Mouse (Mus musculus): ENCODE data around the gene Fgf8. TPM values are rescaled to one million over a fixed set of nuclear protein-coding genes. Genes with fewer than 3 reads are reported as not detected.

Fgf8 gene
- polyA plus RNA-seq, 1 experiment: 0.26 TPM

GRCm38 (mm10) chr19:45775486-45775885 lies 32.8 kb upstream of the Fgf8 start:
- no peak for DNase-seq
- H3K4me1 ChIP-seq (replicated peaks; ENCODE audit: control insufficient read depth, insufficient read depth, low read length): peaks cover 6% of the 10 kb centered on the region

GRCm38 (mm10) chr19:45771501-45771900 lies 28.8 kb upstream of the Fgf8 start:
- Histone ChIP-seq H3K36me3 (ENCODE audit: control insufficient read depth, insufficient read depth, low read length) (peaks cover 99% of the 10 kb centered on the region), H3K4me3 (ENCODE audit: control insufficient read depth, insufficient read depth, low read length) (no peak overlapping the region), H3K27ac (ENCODE audit: control insufficient read depth, insufficient read depth, low read length) (no peak overlapping the region), H3K4me1 (replicated peaks; ENCODE audit: control insufficient read depth, insufficient read depth, low read length) (no peaks in the 10 kb centered on the region), H3K27me3 (ENCODE audit: control insufficient read depth, insufficient read depth, low read length) (no peaks in the 10 kb centered on the region)
- WGBS: 73% methylated on average over 5 of the region's 5 CpGs
- TF ChIP-seq POLR2A (IDR thresholded peaks at IDR 0.05; ENCODE audit: control insufficient read depth, extremely low read depth, insufficient read depth, low read length, poor library complexity) (no peak), CTCF (IDR thresholded peaks at IDR 0.05; ENCODE audit: borderline replicate concordance, control insufficient read depth, extremely low read depth, insufficient read depth, low read length, poor library complexity) (no peak)
- DNase-seq: no peak

More at GRCm38 (mm10) chr19:45775486-45775885, 32.8 kb upstream of the Fgf8 start:
- 90% methylated on average over 2 of the region's 2 CpGs for WGBS
- Histone ChIP-seq H3K4me3 (ENCODE audit: control insufficient read depth, insufficient read depth, low read length) (no peak overlapping the region), H3K27ac (ENCODE audit: control insufficient read depth, insufficient read depth, low read length) (no peak overlapping the region), H3K36me3 (ENCODE audit: control insufficient read depth, insufficient read depth, low read length) (peaks cover 92% of the 10 kb centered on the region), H3K27me3 (ENCODE audit: control insufficient read depth, insufficient read depth, low read length) (no peaks in the 10 kb centered on the region)
- TF ChIP-seq CTCF (IDR thresholded peaks at IDR 0.05; ENCODE audit: borderline replicate concordance, control insufficient read depth, extremely low read depth, insufficient read depth, low read length, poor library complexity): no peak

GRCm38 (mm10) chr19:45760810-45761209 lies 18.1 kb upstream of the Fgf8 start:
- no peaks in the 10 kb centered on the region for H3K4me1 ChIP-seq (replicated peaks; ENCODE audit: control insufficient read depth, insufficient read depth, low read length)

GRCm38 (mm10) chr19:45758671-45759070 lies 16.0 kb upstream of the Fgf8 start:
- H3K4me3 ChIP-seq (ENCODE audit: control insufficient read depth, insufficient read depth, low read length): no peak overlapping the region
- no peaks in the 10 kb centered on the region for H3K4me1 ChIP-seq (replicated peaks; ENCODE audit: control insufficient read depth, insufficient read depth, low read length)
- no peak for TF ChIP-seq POLR2A (IDR thresholded peaks at IDR 0.05; ENCODE audit: control insufficient read depth, extremely low read depth, insufficient read depth, low read length, poor library complexity)
- no peak for TF ChIP-seq CTCF (IDR thresholded peaks at IDR 0.05; ENCODE audit: borderline replicate concordance, control insufficient read depth, extremely low read depth, insufficient read depth, low read length, poor library complexity)
- peaks cover 97% of the 10 kb centered on the region for H3K36me3 ChIP-seq (ENCODE audit: control insufficient read depth, insufficient read depth, low read length)
- no peaks in the 10 kb centered on the region for H3K27me3 ChIP-seq (ENCODE audit: control insufficient read depth, insufficient read depth, low read length)
- no peak for DNase-seq
- 98% methylated on average over 5 of the region's 5 CpGs for WGBS
- no peak overlapping the region for H3K27ac ChIP-seq (ENCODE audit: control insufficient read depth, insufficient read depth, low read length)

More at GRCm38 (mm10) chr19:45760810-45761209, 18.1 kb upstream of the Fgf8 start:
- Histone ChIP-seq H3K36me3 (ENCODE audit: control insufficient read depth, insufficient read depth, low read length) (peaks cover 97% of the 10 kb centered on the region), H3K27me3 (ENCODE audit: control insufficient read depth, insufficient read depth, low read length) (no peaks in the 10 kb centered on the region), H3K4me3 (ENCODE audit: control insufficient read depth, insufficient read depth, low read length) (no peak overlapping the region), H3K27ac (ENCODE audit: control insufficient read depth, insufficient read depth, low read length) (no peak overlapping the region)
- WGBS: 97% methylated on average over 3 of the region's 3 CpGs
- no peak for DNase-seq
- TF ChIP-seq POLR2A (IDR thresholded peaks at IDR 0.05; ENCODE audit: control insufficient read depth, extremely low read depth, insufficient read depth, low read length, poor library complexity) (no peak), CTCF (IDR thresholded peaks at IDR 0.05; ENCODE audit: borderline replicate concordance, control insufficient read depth, extremely low read depth, insufficient read depth, low read length, poor library complexity) (no peak)

- no peak for DNase-seq
- H3K27me3 ChIP-seq (ENCODE audit: control insufficient read depth, insufficient read depth, low read length): no peaks in the 10 kb centered on the region
- H3K36me3 ChIP-seq (ENCODE audit: control insufficient read depth, insufficient read depth, low read length): peaks cover 62% of the 10 kb centered on the region
- H3K4me1 ChIP-seq (replicated peaks; ENCODE audit: control insufficient read depth, insufficient read depth, low read length): peaks cover 2% of the 10 kb centered on the region
- no peak overlapping the region for H3K4me3 ChIP-seq (ENCODE audit: control insufficient read depth, insufficient read depth, low read length)
- no peak overlapping the region for H3K27ac ChIP-seq (ENCODE audit: control insufficient read depth, insufficient read depth, low read length)
- 94% methylated on average over 3 of the region's 3 CpGs for WGBS
- TF ChIP-seq CTCF (IDR thresholded peaks at IDR 0.05; ENCODE audit: borderline replicate concordance, control insufficient read depth, extremely low read depth, insufficient read depth, low read length, poor library complexity) (no peak), POLR2A (IDR thresholded peaks at IDR 0.05; ENCODE audit: control insufficient read depth, extremely low read depth, insufficient read depth, low read length, poor library complexity) (no peak)
Observed at GRCm38 (mm10) chr19:45753551-45753950, 10.8 kb upstream of the Fgf8 start.

GRCm38 (mm10) chr19:45751881-45752280 lies 9.2 kb upstream of the Fgf8 start:
- no peak overlapping the region for H3K4me3 ChIP-seq (ENCODE audit: control insufficient read depth, insufficient read depth, low read length)
- no peak overlapping the region for H3K27ac ChIP-seq (ENCODE audit: control insufficient read depth, insufficient read depth, low read length)
- H3K36me3 ChIP-seq (ENCODE audit: control insufficient read depth, insufficient read depth, low read length): peaks cover 46% of the 10 kb centered on the region
- DNase-seq: no peak
- H3K27me3 ChIP-seq (ENCODE audit: control insufficient read depth, insufficient read depth, low read length): no peaks in the 10 kb centered on the region
- WGBS: 47% methylated on average over 7 of the region's 7 CpGs
- no peak for TF ChIP-seq CTCF (IDR thresholded peaks at IDR 0.05; ENCODE audit: borderline replicate concordance, control insufficient read depth, extremely low read depth, insufficient read depth, low read length, poor library complexity)
- no peak for TF ChIP-seq POLR2A (IDR thresholded peaks at IDR 0.05; ENCODE audit: control insufficient read depth, extremely low read depth, insufficient read depth, low read length, poor library complexity)
- peaks cover 14% of the 10 kb centered on the region for H3K4me1 ChIP-seq (replicated peaks; ENCODE audit: control insufficient read depth, insufficient read depth, low read length)

All from thymus, adult 2 months (tissue).